Mouse (Mus musculus) adrenal gland, adult 18-20 months (tissue): ENCODE results near the gene Eif5a2. TPM values are rescaled to one million over a fixed set of nuclear protein-coding genes. Genes with fewer than 3 reads are reported as not detected.

Source experiments
- DNase-seq, 2 experiments: peaks; one replicate each; pipeline ENCODE4 v3.0.0; 2021 to 2022; ENCODE audit warnings: low spot score in 2 of 2
- total RNA-seq, 2 experiments: library from RNA; stranded (reverse); gene quantifications; 1 replicate in 1 of 2; 2 replicates in 1 of 2; pipeline ENCODE4 v1.2.3; 2021

The Eif5a2 gene
- total RNA-seq, 2 experiments from 2014 or later = 1.6 to 1.9 TPM

- DNase-seq = no peak
Measured at GRCm38 (mm10) chr3:28808039-28808643, 27.1 kb downstream of the Eif5a2 start.

- DNase-seq = no peak
Measured at GRCm38 (mm10) chr3:28811441-28811840, 30.4 kb downstream of the Eif5a2 start.

- no peak for DNase-seq
Measured at GRCm38 (mm10) chr3:28814361-28814760, 33.3 kb downstream of the Eif5a2 start.

- DNase-seq = no peak
Measured at GRCm38 (mm10) chr3:28816010-28816540, 35.0 kb downstream of the Eif5a2 start.

- DNase-seq = no peak
Measured at GRCm38 (mm10) chr3:28826272-28826671, 45.2 kb downstream of the Eif5a2 start.

GRCm38 (mm10) chr3:28827605-28828004 lies 46.5 kb downstream of the Eif5a2 start:
- DNase-seq = no peak

GRCm38 (mm10) chr3:28829454-28829853 lies 48.4 kb downstream of the Eif5a2 start:
- DNase-seq = no peak

GRCm38 (mm10) chr3:28836796-28837371 lies 55.8 kb downstream of the Eif5a2 start:
- no peak for DNase-seq

GRCm38 (mm10) chr3:28841886-28842649 lies 61.0 kb downstream of the Eif5a2 start:
- no peak for DNase-seq

- no peak for DNase-seq
Measured at GRCm38 (mm10) chr3:28843231-28843630, 62.2 kb downstream of the Eif5a2 start.

- DNase-seq = no peak
Measured at GRCm38 (mm10) chr3:28847115-28847514, 66.0 kb downstream of the Eif5a2 start.

Other genes with a start within 250 kb of the Eif5a2 start
- under 1 TPM in 1 of 2 experiments, not detected in 1; 0.13 TPM for gene Slc2a2, start 83.4 kb upstream of the Eif5a2 start, total RNA-seq
- 100 to 1,000 TPM; 168 to 174 TPM for gene Rpl22l1, start 24.2 kb downstream of the Eif5a2 start, total RNA-seq
- gene Gm1527, start 111.3 kb downstream of the Eif5a2 start, total RNA-seq = not detected